Mouse (Mus musculus) ES-E14 (cell line): Measurements from ENCODE around the gene Steap3.

ENCODE experiments used
- CHD2 ChIP-seq: IDR thresholded peaks from 2 replicates; pipeline ENCODE4 v1.6.1; 2014; ENCODE audit warnings: mild to moderate bottlenecking, low read depth, low read length, inconsistent platforms
- HCFC1 ChIP-seq: IDR thresholded peaks from 2 replicates; pipeline ENCODE4 v1.6.1; 2012; ENCODE audit warnings: low read length, inconsistent platforms, borderline replicate concordance; ENCODE audit not compliant: insufficient read depth

- TF ChIP-seq CHD2 (no peak), HCFC1 (no peak)
These were observed 21.3 kb downstream of the Steap3 start for GRCm38 (mm10) chr1:120251193-120251592.
